Mouse (Mus musculus) embryonic facial prominence, embryonic 11.5 days (tissue): ENCODE data around the gene Cspg4. TPM values are rescaled to one million over a fixed set of nuclear protein-coding genes. Genes with fewer than 3 reads are reported as not detected.

Source experiments
- ATAC-seq: fragments of 200-750 bp; cut with Nextera tagmentation; replicated peaks from 2 replicates; pipeline ENCODE4 v1.8.0; 2017; ENCODE audit warnings: low read depth; ENCODE audit not compliant: insufficient number of reproducible peaks, low FRiP score, low TSS enrichment
- DNase-seq: peaks from one replicate; pipeline ENCODE4 v3.0.0-alpha.2; 2015; ENCODE audit warnings: low spot score
- H3K27ac ChIP-seq: fragments of 300-500 bp; sonication (generic); replicated peaks from 2 replicates; pipeline ENCODE4 v1.5.1; 2014; ENCODE audit warnings: mild to moderate bottlenecking, low read depth, low read length, control low read depth
- H3K27me3 ChIP-seq: fragments of 300-500 bp; sonication (generic); 2 replicates; pipeline ENCODE4 v1.6.1; 2014; ENCODE audit warnings: mild to moderate bottlenecking, low read length, moderate library complexity, mixed read lengths; ENCODE audit not compliant: control insufficient read depth, insufficient read depth
- H3K36me3 ChIP-seq: fragments of 300-500 bp; sonication (generic); replicated peaks from 2 replicates; pipeline ENCODE4 v1.6.1; 2014; ENCODE audit warnings: low read depth, mild to moderate bottlenecking, low read length, moderate library complexity, mixed read lengths; ENCODE audit not compliant: control insufficient read depth, insufficient read depth
- H3K4me1 ChIP-seq: fragments of 300-500 bp; sonication (generic); 2 replicates; pipeline ENCODE4 v1.6.1; 2014; ENCODE audit warnings: low read length, mixed read lengths; ENCODE audit not compliant: control insufficient read depth, insufficient read depth
- H3K4me2 ChIP-seq: fragments of 300-500 bp; sonication (generic); 2 replicates; pipeline ENCODE4 v1.6.1; 2014; ENCODE audit warnings: low read depth, mild to moderate bottlenecking, control low read depth, low read length, moderate library complexity
- H3K4me3 ChIP-seq: fragments of 300-500 bp; sonication (generic); 2 replicates; pipeline ENCODE4 v1.5.1; 2014; ENCODE audit warnings: low read depth, low read length, control low read depth
- H3K9ac ChIP-seq: fragments of 300-500 bp; sonication (generic); replicated peaks from 2 replicates; pipeline ENCODE4 v1.6.1; 2014; ENCODE audit warnings: mild to moderate bottlenecking, control low read depth, low read length
- H3K9me3 ChIP-seq: fragments of 300-500 bp; sonication (generic); replicated peaks from 2 replicates; pipeline ENCODE4 v1.6.1; 2016; ENCODE audit warnings: mild to moderate bottlenecking, low read length, inconsistent platforms, mixed read lengths; ENCODE audit not compliant: control insufficient read depth
- WGBS: fragments of 180-500 bp; shearing (Covaris S2); extraction: QIAGEN DNeasy Blood & Tissue Kit; methylation state at CpG from one replicate; pipeline ENCODE4 v1.1.7; 2014; 5-methylcytosine and 5-hydroxymethylcytosine counted together
- polyA plus RNA-seq: library from polyadenylated mRNA; unstranded; fragments of >200 nt; fragmentation: Nextera tagmentation; extraction: Ambion mirVana; gene quantifications from 2 replicates; pipeline ENCODE4 v1.2.1, GENCODE M21; 2014

Gene Cspg4
- polyA plus RNA-seq, 1 experiment from 2014 or later: 2.0 TPM

DNA sequence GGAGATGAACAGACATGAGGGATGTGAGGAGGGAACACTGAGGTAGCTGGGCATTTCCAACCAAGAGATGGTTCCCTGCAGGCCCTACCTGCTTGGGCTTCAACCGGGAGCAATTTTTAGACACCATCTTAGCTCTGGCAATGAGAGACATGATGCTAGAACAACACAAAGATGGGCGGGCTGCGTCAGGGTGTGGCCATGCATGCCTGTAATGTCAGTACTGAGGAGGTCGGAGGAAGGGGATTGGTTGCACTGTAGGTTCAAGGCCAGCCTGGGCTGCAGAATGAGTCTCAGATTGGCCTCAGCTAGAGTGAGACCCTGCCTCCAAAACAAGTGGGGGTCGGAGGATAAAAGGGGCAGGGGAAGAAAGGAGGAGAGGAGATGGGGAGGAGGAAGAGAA is 1.6 kb downstream of the Cspg4 start:
- H3K4me2 ChIP-seq: no peak overlapping the region
- peaks cover 8% of the 10 kb centered on the region for H3K4me1 ChIP-seq
- H3K27ac ChIP-seq: no peak overlapping the region
- ATAC-seq (no peak), DNase-seq (no peak)
- 83% methylated on average over 5 of the region's 5 CpGs for WGBS
- no peaks in the 10 kb centered on the region for H3K36me3 ChIP-seq
- no peak overlapping the region for H3K9ac ChIP-seq
- H3K4me3 ChIP-seq: no peak overlapping the region
- H3K27me3 ChIP-seq: no peaks in the 10 kb centered on the region
- no peaks in the 10 kb centered on the region for H3K9me3 ChIP-seq

DNA sequence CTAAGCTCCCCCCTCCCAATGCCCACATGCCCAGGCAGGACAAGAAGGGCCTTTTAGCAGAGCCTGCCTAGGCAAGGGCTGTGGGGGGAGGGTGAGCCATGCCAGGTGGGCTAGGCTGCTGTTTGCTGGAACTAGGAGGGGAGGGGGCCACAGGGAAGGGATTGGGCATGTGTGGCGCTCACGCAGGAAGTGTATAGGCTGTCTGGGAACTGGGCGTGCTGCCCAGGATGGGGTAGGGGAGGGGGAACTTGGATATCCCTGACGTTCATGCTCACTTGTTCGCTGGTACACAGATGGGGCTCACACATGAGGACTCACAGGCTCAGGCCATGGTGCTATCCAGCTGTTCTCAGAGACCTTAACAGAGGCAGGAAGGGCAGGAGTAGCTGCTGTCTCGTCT is 3.5 kb downstream of the Cspg4 start:
- no peak overlapping the region for H3K9ac ChIP-seq
- no peak overlapping the region for H3K4me2 ChIP-seq
- peaks cover 8% of the 10 kb centered on the region for H3K4me1 ChIP-seq
- ATAC-seq: no peak
- H3K27me3 ChIP-seq: no peaks in the 10 kb centered on the region
- H3K4me3 ChIP-seq: no peak overlapping the region
- no peaks in the 10 kb centered on the region for H3K9me3 ChIP-seq
- no peaks in the 10 kb centered on the region for H3K36me3 ChIP-seq
- WGBS: 30% methylated on average over 6 of the region's 6 CpGs
- DNase-seq: no peak
- no peak overlapping the region; the same call in 1 of the 2 replicates for H3K27ac ChIP-seq

DNA sequence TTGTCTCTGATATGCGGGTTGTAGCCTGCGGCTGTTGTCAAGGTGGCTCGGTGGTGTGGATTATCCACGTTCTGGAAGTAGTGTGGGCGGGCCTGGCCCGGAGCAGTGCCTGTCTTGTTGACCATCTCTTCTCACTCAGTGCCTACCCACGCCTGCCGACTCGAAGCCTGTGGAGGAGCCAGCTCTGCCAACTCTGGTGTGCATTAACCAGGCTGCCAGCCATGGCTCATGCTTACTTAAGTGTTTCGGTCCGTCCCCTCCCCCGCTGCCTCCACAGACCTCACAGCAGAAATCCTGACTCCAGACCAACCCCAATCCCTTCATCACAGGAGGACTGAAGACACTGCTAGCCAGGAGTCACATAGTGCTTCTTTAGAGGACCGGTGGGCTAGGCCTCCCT is 4.7 kb downstream of the Cspg4 start:
- no peaks in the 10 kb centered on the region for H3K36me3 ChIP-seq
- H3K27ac ChIP-seq: no peak overlapping the region
- ATAC-seq (no peak), DNase-seq (no peak)
- no peak overlapping the region for H3K4me2 ChIP-seq
- no peak overlapping the region for H3K9ac ChIP-seq
- no peaks in the 10 kb centered on the region for H3K9me3 ChIP-seq
- no peak overlapping the region for H3K4me3 ChIP-seq
- H3K4me1 ChIP-seq: peaks cover 5% of the 10 kb centered on the region
- 73% methylated on average over 13 of the region's 13 CpGs for WGBS
- no peaks in the 10 kb centered on the region for H3K27me3 ChIP-seq

DNA sequence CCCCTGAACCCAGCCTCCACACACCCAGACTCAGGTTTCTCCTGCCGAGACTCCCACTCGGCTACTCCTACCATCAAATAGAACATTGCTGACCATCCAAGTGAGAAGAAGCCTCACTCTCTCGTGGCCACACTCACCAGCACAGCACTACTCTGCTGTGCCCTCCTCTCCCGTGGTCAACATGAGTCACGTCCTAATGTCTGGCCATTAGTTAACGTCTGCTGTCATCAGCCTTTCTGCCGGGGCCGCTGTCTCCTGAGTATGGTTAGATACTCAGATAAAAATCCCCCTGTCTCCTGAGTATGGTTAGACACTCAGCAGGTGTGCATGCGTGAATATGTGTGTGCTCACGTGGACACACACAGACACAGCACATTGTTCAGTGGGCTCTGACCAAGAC is 5.9 kb downstream of the Cspg4 start:
- peaks cover 5% of the 10 kb centered on the region for H3K4me1 ChIP-seq
- no peak overlapping the region for H3K4me3 ChIP-seq
- no peak overlapping the region for H3K9ac ChIP-seq
- H3K36me3 ChIP-seq: no peaks in the 10 kb centered on the region
- ATAC-seq: no peak
- no peak overlapping the region for H3K27ac ChIP-seq
- no peaks in the 10 kb centered on the region for H3K27me3 ChIP-seq
- H3K9me3 ChIP-seq: no peaks in the 10 kb centered on the region
- DNase-seq: no peak
- WGBS: 75% methylated on average over 10 of the region's 10 CpGs
- H3K4me2 ChIP-seq: no peak overlapping the region

DNA sequence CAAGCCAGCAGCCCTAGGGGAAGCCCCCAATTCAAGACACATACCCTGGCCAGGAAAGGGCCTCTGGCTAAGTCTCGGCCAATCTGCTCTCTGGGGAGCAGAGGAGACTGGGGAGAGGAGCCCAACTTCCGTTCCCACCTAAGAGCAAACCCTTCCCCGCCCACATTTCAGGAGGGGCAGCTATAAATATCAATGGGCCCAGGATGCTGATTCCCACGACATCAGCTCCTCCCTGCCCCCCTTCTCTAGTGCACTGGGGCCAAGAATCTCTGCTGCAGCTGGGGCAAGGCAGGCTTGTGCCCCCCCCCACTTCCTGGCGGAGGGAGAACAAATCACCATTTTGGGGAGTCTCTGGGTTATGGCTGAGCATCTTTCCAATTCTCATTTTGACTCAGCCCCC is 6.4 kb downstream of the Cspg4 start:
- no peaks in the 10 kb centered on the region for H3K27me3 ChIP-seq
- no peaks in the 10 kb centered on the region for H3K36me3 ChIP-seq
- no peaks in the 10 kb centered on the region for H3K9me3 ChIP-seq
- no peak overlapping the region for H3K27ac ChIP-seq
- H3K4me1 ChIP-seq: peaks cover 5% of the 10 kb centered on the region
- WGBS: 51% methylated on average over 5 of the region's 5 CpGs
- H3K4me3 ChIP-seq: no peak overlapping the region
- ATAC-seq (no peak), DNase-seq (no peak)
- H3K9ac ChIP-seq: no peak overlapping the region
- H3K4me2 ChIP-seq: no peak overlapping the region

DNA sequence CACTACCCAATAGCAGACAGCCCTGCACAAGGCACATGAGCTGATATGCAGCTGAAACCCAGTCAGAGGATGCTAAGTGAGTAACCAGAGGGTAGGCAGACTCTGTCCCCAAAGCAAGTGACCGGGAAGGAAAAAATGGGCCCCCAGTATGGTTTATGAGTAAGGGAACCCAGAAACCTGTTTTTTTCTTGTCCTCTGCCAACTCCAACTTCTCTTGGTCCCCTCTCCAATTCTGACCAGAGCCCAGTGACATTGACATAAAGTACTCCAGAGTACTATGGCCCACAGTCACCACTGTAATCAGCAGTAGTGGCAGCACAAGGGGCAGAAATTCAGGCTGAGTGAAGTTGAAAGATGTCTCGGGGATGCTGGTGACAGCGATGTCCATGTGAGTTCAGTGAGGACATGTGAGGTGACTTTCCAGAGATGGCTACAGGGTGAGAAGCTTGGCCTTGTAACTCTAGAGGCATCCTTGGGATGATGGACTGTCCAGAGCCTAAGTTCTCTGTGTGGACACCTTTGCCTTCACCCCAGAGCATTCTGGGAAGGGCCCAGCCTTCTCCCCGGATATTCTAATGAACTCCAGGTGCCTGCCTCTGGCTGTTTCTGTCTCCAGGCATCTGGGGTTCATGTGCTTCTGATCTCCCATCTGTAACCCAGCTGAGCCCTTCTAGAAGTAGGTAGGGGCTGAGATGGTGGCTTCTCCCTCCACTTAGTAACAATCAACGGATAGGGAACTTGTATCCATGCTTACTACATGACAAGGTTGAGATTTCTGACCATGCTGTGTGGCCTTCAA is 7.5 kb downstream of the Cspg4 start:
- Histone ChIP-seq H3K9me3 (no peaks in the 10 kb centered on the region), H3K27ac (no peak overlapping the region), H3K27me3 (no peaks in the 10 kb centered on the region), H3K9ac (no peak overlapping the region), H3K36me3 (no peaks in the 10 kb centered on the region), H3K4me3 (no peak overlapping the region), H3K4me2 (no peak overlapping the region), H3K4me1 (peaks cover 5% of the 10 kb centered on the region)
- WGBS: 70% methylated on average over 5 of the region's 5 CpGs
- ATAC-seq: no peak
- no peak for DNase-seq

DNA sequence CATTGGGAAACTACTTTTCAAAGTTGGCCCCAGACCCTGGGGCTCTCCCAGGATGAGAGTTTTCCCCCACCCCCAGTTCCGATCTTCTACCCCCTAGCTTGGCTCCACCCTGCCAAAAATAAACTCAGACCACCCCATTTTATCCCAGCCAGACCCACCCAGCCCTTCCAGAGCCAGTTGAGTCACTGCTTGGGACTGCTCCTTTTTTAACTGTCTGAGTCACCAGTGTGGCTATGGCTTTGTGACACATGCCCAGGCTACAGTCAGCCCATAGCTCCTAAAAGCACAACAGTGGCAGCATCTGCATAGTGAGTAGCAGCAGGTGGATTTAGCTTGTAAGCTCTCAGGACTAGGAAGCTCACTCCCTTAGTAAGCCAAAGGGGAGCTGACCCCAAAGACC is 8.3 kb downstream of the Cspg4 start:
- 82% methylated on average over 1 of the region's 1 CpGs for WGBS
- no peak for ATAC-seq
- no peak overlapping the region for H3K4me3 ChIP-seq
- no peak overlapping the region for H3K4me2 ChIP-seq
- H3K4me1 ChIP-seq: peaks cover 2% of the 10 kb centered on the region
- H3K9me3 ChIP-seq: no peaks in the 10 kb centered on the region
- no peaks in the 10 kb centered on the region for H3K27me3 ChIP-seq
- no peak for DNase-seq
- H3K9ac ChIP-seq: no peak overlapping the region
- no peaks in the 10 kb centered on the region for H3K36me3 ChIP-seq
- H3K27ac ChIP-seq: no peak overlapping the region

DNA sequence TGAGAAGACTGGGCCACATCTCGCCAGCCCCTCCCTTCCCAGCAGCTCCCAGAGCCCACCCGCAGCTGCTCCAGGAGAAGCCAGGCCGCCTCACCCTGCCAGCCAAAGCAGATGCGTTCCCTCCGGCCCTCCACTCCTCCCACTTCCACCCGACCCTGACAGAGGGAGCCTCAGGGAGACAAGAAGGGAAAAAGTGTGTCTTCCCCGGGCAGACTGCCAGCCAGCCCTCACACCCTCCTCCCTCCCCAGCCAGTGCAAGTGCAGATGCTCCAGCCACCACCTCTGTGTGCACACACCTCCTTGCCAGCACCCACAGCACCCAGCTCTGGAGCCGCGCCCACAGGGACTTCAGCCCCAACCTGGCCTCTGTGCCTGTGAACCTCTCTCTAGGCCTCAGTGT is 12.0 kb downstream of the Cspg4 start:
- Histone ChIP-seq H3K4me2 (no peak overlapping the region), H3K27me3 (no peaks in the 10 kb centered on the region), H3K36me3 (no peaks in the 10 kb centered on the region), H3K4me1 (no peaks in the 10 kb centered on the region), H3K4me3 (no peak overlapping the region), H3K9ac (no peak overlapping the region), H3K9me3 (no peaks in the 10 kb centered on the region), H3K27ac (no peak overlapping the region)
- DNase-seq: no peak
- ATAC-seq: no peak
- 48% methylated on average over 9 of the region's 9 CpGs for WGBS
